Mouse (Mus musculus) activated CD4-positive, CD25-positive, alpha-beta regulatory T cell, adult 4 months (primary cell): ENCODE data around the gene Tor2a. TPM values are rescaled to one million over a fixed set of nuclear protein-coding genes. Genes with fewer than 3 reads are reported as not detected.

Experiments used
- ATAC-seq: one replicate; pipeline ENCODE4 v1.8.0; 2017
- polyA plus RNA-seq, 2 experiments: library from polyadenylated mRNA; unstranded; fragments of 100-300 nt; shearing (Covaris generic); gene quantifications; one replicate each; pipeline ENCODE4 v1.2.1; 2017

The Tor2a gene
- polyA plus RNA-seq, 2 experiments from 2014 or later, result 58.9 to 62.2 TPM

DNA sequence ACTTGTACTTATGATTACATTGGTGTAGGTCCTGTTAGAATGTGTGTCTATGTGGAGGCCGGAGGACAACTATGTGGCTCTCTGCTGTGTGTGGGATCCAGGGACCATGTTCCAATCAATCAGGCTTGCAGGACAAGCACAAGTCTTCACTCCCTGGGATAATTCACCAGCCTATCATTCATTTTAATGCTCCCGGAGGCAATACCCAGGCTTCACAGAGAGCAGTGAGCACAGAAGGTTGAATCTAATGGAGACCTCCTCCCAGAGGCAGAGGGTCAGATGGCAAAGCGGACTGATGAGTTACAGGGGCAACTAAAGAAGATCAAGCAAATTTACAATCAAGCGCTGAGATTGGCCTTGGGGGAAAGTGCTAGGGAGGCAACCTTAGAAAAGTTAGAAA is 27.5 kb upstream of the Tor2a start:
- ATAC-seq, result no peak

DNA sequence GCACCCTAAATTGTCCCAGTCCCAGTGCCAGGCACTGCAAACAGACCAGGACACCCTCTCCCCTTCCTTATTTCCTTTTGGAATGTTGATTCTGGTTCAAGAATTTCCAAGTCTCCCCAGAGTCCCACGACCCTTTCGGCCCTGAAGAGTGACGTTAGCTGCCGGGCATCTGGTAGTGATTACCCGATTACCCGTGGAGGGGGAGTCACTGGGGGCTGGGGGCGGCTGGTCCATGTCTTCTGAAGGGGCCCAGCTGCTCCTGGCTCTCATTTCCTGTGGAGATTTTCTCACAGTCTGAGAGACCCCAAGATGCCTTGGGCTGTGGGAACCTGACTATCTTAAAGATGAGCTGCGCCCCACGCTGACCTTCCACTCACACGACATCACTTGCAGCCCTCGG is 26.2 kb upstream of the Tor2a start:
- ATAC-seq, result no peak

DNA sequence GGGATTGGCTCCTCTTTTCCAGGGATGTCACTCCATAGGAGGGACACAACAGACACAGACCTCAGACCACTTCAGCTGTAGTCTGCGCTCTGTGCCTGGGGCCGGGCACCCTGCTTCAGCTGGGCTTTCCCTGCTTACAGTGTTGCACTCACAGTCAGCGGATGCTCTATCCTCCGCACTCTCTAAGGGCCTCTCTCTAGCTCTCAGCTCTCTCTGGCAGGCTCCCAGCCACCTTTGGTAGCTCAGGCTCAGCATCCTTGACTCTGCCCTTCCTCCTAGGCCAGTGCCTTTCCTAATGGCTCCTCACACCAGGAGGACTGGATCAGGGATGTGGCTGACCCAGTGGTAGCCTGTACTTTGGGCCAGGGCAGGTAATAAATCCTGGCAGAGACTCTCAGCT is 25.1 kb upstream of the Tor2a start:
- ATAC-seq, result no peak

DNA sequence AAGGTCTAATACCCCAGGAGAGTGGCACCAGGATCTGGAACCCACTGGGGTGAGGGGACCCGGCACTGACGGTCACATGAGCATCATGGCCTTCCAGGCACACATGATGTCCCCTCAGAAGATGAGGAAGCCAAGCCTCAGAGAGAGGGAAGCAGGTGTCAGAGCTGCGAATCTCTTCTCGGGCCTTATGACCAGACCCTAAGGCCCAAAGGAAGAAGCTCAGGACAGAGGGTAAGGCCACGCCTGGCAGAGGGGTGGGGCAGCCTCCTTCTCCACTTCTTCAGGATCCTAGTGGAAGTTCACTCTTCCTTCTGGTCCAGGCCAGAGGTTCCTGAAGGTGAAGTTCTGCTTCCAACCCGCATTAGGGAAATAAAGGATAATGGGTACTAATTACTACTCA is 24.3 kb upstream of the Tor2a start:
- no peak for ATAC-seq

DNA sequence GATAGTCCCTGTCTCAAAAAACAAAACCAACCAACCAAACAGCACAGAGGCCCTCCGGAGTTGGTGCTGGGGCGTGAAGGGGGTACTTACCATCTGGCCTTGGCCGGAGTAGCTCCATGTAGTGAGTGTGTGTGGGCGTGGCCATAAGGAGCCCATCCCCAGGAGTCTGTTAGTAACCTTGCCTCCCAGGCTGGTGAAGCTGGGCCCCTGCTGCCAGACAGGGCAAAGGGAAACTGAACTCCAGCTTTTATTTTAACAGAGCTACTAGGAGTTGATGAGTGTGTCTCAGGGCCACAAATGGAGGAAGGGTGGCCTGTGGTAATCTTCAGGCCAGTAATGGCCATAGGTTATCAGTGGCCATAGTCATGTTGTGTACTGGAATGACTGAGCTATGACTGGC is 22.6 kb upstream of the Tor2a start:
- no peak for ATAC-seq

DNA sequence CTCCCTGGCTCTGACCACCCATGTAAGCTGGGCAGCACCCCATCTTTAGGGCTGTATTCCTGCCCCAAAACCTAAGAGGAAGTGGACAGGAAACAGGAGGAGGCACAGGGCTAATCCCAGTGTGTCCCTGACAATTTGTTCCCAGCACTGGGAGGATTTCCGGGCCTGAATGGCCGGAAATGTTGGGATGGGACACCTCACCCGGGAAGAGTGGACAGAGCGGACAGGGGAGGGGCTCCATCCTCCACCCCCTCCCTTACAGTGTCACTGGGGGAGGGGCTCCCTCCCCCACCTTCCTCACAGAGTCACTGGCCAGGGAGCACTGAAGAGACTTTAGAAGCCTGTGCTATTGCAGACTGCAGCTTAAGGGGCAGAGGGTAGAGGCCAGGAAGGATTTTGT is 22.1 kb upstream of the Tor2a start:
- no peak for ATAC-seq

DNA sequence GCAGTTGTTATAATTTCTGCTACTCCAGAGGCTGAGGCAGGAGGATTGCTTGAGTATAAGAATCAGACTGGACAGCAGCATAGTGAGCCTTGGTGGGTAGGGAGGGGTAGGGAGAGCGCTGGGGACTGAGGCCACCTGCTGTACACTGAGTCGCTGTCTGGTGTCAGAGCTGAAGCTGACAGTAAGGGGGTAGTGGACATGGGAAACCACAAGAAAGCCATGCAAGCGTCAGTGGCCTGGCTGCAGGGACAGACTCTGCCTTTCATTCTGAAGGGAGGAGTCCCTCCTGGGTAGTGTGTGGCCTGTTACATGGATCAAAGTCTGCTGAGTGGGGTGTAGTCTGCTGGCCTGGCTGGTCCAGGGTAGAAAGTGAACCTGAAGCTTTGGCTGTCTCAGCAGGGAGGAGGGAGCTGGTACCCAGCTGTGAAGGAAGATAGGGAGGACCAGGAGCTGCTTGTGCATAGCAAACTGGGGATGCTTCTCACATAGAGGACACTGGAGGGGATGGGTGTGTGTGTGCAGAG is 20.7 kb upstream of the Tor2a start:
- no peak for ATAC-seq

DNA sequence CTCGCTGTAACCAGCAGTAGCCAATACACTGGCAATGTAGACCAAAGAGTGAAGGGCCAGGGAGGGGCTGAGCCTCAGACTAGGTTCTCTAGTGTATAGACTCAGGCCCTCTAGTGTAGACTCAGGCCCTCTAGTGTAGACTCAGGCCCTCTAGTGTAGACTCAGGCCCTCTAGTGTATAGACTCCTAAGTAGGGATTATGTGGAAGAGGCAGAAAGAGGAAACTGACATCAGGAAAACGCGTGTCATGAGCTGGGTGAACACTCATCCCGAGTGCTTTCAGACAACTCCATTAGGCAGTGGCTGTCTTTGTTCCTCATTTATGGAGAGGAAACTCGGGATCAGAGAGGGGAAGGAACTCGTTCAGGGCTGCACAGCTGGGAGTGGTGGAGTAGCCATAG is 20.0 kb upstream of the Tor2a start:
- no peak for ATAC-seq

DNA sequence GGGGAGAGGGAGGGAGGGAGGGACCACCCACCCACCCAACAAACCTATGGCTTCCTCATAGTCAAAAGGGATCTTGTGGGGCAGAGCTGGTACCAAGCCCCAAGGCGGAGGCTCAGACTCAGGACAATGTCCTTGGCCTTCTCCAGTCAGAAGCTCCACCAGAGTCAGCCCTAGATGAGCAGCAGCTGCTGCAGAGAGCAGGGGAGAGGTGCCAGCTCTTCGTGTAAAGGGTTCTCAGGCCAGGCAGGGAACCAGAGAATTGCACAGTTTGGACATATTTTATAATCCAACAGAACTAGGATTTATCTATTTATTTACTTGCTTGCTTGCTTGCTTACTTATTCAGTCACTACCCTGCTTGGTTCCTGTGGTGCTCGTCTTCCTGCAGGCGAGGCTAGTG is 17.7 kb upstream of the Tor2a start:
- ATAC-seq, result no peak

DNA sequence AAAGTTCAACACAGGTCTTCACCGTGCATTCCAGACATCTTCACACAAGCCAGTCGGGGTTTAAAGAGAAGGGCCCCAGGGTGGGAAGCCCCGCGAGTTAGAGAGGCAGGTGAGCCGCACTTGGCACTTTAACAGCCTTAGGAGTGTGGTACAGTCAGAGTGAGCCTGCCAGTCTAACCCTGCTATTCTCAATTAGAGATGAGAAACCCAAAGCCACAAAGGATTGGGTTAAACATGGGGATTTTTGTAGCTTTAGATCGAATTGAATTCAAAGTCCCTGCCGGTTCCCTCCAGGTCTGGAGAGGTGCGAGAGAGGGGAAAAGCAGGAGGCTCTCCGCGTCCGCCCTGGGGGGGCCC is 16.1 kb upstream of the Tor2a start, which contains the start of gene 6330409D20Rik:
Gene 6330409D20Rik (minus strand): TSS at position 101 of the 357 bp plus-strand sequence.
- no peak for ATAC-seq

DNA sequence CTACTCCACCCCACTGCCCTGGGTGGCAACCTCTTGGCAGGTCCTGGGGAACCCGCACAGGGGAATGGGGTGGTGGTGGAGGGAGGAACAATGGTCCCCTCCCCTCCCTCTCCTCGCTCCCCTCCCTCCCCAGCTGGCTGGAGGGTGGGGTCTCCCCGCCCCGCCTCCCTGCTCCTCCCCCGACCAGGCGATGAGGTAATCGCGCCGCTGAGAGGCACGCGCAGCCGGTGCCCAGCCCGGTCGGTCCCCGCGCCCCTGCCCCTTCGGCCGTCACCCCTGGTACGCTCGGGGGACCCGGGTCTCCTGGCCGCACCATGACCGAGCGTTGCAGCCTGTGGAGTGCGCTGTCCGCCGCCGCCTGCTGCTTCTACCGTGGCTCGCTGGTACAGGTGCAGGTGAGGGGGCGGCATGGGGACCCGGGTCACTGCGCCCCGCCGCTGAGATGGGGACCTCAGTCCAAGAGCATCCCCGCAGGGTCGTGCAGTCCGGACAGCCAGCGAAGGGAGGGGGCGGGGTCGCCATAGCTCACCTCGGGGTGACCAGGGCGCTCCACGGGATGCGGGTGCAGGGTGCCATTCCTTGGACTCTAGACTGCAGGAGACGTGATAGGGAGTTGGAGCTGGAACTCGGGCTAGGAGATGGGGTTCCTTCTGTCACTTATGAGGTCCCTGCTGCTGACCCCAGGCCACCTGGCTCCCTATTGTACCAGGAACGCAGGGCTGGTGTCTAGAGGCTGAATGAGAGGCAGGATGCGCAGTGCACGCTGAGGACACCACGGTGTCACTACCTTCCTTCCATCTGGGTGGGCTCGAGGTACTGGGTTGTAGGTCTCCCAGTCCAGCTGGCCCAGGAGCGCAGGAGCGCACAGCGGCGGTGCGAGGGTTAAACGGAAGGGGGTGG is 15.5 kb upstream of the Tor2a start:
- ATAC-seq, result no peak

DNA sequence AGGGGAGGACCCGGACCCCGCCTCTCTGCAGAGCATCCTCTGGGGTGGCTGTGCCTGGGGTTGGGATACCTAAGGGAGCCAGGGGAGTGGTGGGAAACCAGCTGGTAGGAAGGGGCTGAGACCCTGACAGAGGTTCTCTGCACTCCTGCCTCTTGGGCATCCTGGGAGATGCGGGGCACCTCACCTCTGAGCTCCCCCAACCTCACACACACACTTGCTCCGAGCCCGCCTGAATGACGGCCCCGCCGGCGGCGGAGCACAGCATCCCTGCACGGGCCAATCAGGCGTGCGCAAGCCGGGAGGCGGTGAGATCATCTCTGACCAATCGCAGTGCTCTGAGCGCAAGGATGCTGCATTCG is 14.9 kb upstream of the Tor2a start:
- no peak for ATAC-seq

DNA sequence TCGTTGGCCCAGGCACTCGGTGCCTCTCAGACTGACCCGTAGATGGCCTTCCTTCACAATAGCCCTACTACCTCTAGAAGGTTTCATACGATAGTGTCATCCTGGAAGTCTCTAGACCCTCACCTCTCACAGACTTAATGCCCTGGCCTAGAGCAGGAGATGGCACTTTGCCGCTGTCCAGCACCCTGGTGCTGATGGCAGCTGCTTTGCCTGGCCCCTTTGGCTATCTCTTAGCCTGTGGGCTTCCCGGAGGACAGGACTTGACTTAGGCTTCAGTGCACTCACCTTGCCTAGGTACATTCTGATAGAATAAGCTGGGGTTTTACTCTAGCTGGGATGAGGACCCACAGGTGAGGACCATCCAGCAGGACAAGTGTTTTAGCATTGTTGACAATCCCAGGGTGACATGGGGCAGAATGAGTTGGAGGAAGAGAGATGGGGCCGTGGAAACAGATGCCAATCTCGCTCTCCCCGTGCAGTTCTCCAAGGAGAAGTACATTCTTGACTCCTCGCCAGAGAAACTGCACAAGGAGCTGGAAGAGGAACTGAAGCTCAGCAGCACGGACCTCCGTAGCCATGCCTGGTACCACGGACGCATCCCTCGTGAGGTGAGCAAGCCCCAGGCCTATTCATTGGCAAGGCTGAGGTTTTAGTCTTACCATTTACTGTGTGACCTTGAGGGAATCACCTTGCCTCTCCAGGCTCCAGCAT is 12.6 kb upstream of the Tor2a start:
- ATAC-seq, result no peak

DNA sequence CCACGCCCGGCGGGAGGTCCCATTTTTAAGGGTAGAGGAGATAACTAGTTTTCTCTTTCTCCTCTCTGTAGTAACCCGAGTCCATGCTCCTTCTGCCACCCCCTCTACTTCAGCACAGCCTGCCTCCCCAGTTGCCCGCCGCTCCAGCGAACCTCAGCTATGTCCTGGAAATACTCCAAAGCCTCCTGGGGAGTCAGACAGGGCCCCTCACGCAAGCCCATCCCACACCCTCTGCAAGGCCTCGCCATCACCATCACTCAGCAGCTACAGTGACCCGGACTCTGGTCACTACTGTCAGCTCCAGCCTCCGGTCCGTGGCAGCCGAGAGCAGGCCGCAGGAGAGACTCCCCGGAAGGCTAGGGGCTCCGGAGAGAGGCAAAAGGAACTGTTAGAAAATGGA is 8.0 kb upstream of the Tor2a start:
- no peak for ATAC-seq

DNA sequence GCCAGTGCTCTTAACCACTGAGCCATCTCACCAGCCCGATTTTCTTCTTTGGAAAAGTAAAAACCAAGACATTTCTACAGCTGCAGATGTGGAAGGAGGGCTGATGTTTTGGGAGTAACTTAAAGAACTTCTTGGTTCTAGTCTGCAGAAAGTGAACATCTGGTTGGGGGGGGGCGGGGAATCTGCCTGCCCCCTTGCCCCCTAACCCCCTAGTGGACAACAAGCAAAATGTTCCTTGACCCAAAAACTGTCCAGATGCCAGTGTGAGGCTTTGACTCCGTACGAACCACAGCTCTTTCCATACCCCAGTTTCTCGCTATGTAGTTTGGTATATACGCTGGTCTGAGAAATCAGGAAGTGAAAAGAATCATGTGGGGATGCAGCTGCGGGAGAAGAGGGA is 6.8 kb upstream of the Tor2a start:
- no peak for ATAC-seq

DNA sequence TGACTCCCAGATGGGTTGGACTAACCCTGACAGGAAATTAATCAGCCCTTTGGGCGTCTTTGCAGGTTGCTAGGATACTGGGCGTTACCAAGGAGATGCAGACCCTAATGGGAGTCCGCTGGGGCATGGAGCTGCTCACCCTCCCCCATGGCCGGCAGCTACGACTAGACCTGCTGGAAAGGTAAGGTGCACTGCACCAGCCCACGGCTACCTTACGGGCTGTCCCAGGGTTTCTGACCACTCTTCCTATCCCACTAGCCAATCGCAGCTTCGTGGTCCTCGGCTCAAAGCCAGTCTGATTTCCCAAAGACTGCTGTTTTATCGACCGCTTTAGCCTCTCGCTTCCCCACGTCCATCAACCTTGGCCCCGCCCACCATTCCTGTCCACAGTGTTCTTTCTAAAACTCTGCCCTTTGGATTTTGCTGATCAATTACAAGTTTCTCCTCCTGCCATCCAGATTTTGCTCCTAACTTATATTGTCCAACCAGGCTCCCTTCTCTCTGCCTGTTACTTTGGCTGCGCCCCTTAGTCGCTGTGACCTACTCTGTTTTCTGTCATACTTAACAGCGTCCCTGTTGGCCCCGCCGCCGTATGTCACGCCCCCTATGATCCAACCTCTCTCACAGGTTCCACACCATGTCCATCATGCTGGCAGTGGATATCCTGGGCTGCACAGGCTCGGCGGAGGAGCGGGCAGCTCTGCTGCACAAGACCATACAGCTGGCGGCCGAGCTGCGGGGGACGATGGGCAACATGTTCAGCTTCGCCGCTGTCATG is 6.0 kb upstream of the Tor2a start:
- ATAC-seq, result no peak

DNA sequence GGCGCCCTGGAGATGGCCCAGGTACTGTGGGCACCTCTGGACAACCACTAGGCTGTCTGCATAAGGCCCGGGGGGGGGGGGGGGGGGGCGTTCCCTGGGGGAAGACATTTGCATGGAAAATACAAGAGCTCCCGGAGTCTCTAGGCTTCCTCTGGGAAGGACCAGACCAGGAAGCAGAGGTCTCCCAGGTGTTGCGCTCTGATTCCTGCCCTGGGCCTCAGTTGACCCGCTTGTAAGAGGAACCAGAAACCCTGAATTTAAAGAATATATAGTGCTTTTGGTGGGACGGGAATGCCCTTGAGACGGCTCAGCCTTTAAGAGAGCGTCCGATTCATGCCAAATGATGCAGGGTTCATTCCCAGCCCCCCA is 5.4 kb upstream of the Tor2a start:
- no peak for ATAC-seq

DNA sequence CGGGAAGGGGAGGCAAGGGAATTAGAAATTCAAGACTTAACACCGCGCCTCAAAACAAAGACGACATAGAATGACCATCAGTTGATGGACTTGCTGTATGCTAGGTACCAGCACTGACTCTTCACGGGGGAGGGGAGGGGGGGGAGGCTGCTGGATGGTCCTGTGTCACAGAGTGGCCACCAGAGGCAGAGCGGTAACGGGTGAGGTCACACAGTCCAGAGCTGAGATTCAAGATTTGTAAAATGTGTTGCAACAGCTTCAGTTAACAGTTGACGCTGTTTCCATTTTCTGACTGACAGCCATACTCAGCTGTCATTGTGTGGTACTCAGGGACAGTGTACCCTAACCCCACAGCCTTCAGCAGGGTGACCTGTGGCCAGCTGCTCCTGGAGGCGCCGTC is 4.9 kb upstream of the Tor2a start:
- no peak for ATAC-seq

DNA sequence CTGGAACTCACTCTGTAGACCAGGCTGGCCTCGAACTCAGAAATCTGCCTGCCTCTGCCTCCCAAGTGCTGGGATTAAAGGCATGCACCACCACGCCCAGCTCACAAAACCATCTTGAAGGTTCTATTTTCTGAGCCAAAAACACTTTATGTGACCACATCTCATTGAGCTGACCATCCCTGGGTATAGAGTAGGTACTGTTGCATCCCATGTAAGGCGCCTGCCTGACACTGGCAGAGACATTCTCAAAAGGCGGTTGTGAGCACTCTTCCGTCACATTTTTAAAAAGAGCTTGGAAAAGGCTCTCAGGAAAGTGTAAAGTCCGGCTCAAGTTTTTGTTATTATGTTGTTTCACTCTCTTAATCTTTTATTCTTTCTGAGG is 369 bp upstream of the Tor2a start:
- no peak for ATAC-seq

DNA sequence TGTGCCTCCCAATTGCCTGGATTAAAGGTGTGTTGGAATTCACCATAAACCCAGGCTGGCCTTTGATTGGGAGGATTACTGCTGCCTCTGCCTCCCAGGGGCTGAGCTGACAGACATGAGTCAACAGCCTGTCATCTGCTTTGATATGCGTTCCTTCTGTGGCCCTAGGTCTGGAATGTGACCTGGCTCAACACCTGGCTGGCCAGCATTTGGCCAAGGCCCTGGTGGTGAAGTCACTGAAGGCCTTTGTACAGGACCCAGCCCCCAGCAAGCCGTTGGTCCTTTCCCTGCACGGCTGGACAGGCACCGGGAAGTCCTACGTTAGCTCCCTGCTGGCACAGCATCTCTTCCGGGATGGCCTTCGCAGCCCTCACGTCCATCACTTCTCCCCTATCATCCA is 1.5 kb downstream of the Tor2a start:
- no peak for ATAC-seq

DNA sequence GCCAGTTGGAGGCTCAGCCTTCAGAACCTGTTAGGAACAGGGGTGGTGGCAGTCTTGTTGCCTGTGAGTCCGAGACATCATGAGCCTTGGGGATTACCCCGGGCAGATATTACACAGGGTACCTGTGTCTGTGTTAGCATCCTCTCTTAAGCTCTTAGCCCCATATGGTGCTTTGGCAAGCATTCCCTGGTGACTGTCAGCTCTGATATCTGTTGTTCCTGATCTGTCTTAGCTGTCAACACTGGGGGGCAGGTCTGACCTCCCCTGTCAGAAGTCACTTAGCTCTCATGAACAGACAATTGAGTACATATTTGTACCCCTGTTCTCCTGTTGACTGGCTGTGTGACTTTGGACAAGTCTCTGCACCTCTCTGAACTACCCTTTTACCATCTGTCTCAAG is 2.0 kb downstream of the Tor2a start:
- ATAC-seq, result no peak

DNA sequence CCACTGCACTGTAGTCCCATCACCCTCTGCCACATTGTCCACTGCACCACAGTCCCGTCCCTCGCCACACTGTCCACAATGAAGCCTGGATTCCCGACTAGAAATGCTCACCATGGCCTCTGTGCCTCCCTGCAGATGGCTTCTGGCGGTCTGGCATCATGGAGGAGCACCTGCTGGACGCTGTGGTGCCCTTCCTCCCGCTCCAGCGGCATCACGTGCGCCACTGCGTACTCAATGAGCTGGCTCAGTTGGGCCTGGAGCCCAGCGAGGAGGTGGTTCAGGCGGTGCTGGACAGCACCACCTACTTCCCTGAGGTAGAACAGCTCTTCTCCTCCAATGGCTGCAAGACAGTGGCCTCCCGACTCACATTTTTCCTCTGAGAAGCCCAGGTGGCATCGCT is 4.3 kb downstream of the Tor2a start:
- ATAC-seq, result no peak

DNA sequence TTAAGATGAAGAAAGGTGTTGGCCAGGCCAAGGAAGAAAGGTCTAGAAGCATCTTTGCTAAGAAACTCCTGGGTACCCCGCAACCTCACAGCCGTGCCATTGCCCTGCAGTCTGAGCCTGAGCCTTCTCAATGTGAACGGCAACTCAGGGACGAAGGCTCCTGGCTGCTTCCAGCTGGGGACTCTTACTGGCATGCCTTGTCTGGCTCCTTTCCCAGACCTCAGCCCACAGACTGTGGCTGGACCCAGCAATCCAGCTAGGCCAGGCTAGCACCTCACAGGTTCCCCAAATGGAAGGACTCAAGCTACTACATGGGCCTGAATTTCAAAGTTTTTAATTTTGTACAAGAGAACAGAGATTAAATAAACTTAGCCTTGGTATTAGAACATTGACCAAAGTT is 4.8 kb downstream of the Tor2a start:
- no peak for ATAC-seq

DNA sequence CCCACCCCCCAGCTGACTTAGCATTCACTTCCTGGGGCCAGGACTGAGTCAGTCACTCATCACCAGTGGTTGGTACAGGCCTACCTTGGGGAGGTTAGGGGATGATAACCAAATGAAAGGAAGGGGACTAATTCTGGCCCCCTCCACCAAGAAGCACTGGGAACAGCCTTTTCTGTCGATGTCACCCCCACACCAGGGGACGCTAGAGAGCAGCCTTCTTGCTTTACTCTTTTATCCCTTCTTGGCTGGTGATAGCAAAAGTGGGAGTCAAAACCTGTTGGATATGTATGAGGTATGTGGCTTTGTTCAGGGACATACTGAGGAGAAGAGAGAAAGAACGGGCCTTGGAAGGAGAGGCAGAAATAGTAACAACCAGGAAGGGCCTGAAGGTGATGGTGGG is 6.3 kb downstream of the Tor2a start:
- no peak for ATAC-seq
